Mouse (Mus musculus): ENCODE results near the gene Sds. TPM values are rescaled to one million over a fixed set of nuclear protein-coding genes. Genes with fewer than 3 reads are reported as not detected.

Sds gene
- polyA plus RNA-seq, 1 experiment from 2014 or later: not detected

DNA sequence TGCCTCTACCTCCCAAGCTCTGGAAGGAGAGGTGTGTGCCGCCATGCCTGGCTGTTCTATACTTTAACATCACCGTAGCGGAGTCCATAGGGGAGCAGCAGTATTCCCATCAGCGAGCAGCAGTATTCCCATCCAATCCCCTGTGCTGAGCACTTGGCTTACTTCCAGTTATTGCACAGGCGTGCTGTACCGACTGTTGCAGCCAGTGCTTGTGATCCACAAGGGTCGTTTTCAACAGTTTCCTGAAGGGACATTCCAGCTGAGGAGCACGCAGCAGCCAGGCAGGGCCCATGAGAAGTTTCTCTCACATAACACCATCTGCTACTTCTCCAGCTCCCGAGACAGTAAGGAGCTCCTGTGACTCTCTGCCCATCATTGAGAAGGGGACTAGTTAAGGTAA, 30.2 kb downstream of the Sds start:
- H3K27ac ChIP-seq: no peak overlapping the region
- no peaks in the 10 kb centered on the region for H3K9me3 ChIP-seq
- ATAC-seq (ENCODE audit: insufficient number of reproducible peaks, insufficient read depth, low FRiP score, low TSS enrichment, low read depth): no peak
- no peak overlapping the region for H3K4me3 ChIP-seq
- peaks cover 30% of the 10 kb centered on the region for H3K4me1 ChIP-seq
- H3K27me3 ChIP-seq: no peaks in the 10 kb centered on the region
- no peak overlapping the region for H3K9ac ChIP-seq
- no peaks in the 10 kb centered on the region for H3K36me3 ChIP-seq
- 60% methylated on average over 9 of the region's 9 CpGs for WGBS
- H3K4me2 ChIP-seq: no peak overlapping the region

DNA sequence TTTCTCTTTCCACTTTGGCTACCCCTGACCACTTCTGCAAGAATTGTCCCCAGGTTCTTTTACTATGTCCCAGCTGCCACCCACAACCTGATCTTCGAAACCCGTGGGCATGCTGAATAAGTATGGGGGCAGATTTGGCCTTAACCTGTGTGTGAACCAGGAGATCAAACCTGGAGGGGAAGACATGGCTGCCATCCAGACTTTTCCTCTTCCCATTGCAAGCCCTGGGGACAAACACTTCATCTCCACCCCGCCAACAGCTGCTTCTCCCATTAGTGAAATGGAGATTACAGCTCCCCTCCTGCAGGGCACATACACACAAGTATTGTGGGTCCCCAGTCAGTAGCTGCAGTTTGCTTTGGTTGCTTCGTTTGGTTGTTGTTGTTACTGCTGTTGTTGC, 31.0 kb downstream of the Sds start:
- ATAC-seq (ENCODE audit: insufficient number of reproducible peaks, insufficient read depth, low FRiP score, low TSS enrichment, low read depth): no peak
- Histone ChIP-seq H3K9me3 (no peaks in the 10 kb centered on the region), H3K9ac (no peak overlapping the region), H3K27me3 (peaks cover 4% of the 10 kb centered on the region; the same call in 1 of the 2 replicates), H3K4me3 (no peak overlapping the region), H3K4me2 (no peak overlapping the region), H3K4me1 (peaks cover 27% of the 10 kb centered on the region), H3K27ac (no peak overlapping the region), H3K36me3 (no peaks in the 10 kb centered on the region)
- 51% methylated on average over 4 of the region's 4 CpGs for WGBS

DNA sequence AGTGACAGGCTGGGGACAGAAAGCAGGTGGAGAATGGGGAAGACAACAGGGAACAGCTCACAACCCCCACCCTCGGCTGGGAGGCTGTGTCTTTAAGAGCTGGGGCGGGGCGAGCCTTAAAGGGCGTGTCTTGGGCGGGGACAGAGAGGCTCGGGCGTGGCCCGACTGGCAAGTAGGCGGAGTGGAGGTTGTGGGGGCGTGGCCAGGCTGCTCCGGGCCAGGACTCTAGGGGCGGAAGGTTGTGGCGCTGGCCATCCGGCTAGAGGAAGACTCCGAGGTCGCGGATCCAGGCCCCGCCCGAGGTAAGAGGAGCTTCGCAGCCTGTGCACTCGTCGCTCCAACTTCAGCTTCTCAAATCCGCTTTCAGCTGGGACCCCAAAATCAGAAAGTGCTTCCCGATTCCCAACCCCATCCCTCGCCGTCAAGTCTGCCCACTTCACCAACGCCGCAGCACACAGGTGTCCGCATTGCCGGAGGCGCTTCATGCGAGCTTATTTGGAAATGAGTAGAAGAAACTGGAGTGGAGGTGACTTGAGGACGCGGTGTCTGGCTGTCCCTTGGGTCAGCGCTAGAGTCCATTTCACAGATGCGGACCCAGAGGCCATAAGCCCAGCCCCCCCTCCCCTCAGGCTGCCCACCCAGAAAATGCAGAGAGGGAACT, 34.8 kb downstream of the Sds start, which contains the start of gene Slc8b1:
Gene Slc8b1 (plus strand): TSS at position 187 of the 661 bp plus-strand sequence.
- H3K27ac ChIP-seq: no peak within 1 kb of the TSS
- peak within 1 kb of the TSS; percentile 78 for H3K4me2 ChIP-seq
- H3K27me3 ChIP-seq: peaks cover 4% of the 10 kb centered on the region; the same call in 1 of the 2 replicates
- peak within 1 kb of the TSS; percentile 56 for H3K4me3 ChIP-seq
- peak; percentile 73 for ATAC-seq (ENCODE audit: insufficient number of reproducible peaks, insufficient read depth, low FRiP score, low TSS enrichment, low read depth)
- H3K36me3 ChIP-seq: no peaks in the 10 kb centered on the region
- peak within 1 kb of the TSS; percentile 65 for H3K9ac ChIP-seq
- 0% methylated on average over 36 of the region's 36 CpGs for WGBS
- H3K9me3 ChIP-seq: no peaks in the 10 kb centered on the region
- H3K4me1 ChIP-seq: peaks cover 43% of the 10 kb centered on the region

DNA sequence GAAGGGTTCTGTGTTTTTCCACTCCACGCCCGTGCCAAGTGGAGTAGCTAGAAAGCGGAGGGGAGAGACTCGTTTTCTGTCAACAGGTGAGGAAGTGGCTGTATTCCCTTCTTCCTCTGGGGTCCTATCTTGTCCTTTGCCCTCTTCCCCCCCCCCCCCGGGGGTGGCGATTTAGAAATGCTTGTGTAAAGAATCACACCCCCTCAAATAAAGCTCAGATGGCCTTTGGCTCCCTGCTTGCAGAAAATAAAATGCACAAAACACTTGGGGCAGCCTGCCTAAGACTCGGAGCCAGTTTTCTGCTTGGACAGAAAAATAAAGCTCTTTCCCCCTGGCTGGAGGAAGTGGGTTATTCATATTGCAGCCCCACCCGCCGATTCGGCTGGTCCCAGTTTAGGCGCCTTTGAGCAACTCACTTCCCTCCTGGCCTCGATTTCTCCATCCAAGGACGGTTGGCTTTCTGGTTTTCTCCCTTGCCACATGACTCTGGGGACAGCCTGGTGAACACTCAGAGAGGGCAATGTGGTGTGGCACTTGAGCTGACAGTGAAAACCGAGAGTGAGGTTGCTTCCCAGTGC, 35.4 kb downstream of the Sds start:
- H3K9me3 ChIP-seq: no peaks in the 10 kb centered on the region
- no peaks in the 10 kb centered on the region for H3K36me3 ChIP-seq
- peak overlapping the region; percentile 65; the same call in 1 of the 2 replicates for H3K9ac ChIP-seq
- no peak overlapping the region for H3K27ac ChIP-seq
- WGBS: 31% methylated on average over 14 of the region's 14 CpGs
- peak overlapping the region; percentile 78 for H3K4me2 ChIP-seq
- peak overlapping the region; percentile 56 for H3K4me3 ChIP-seq
- ATAC-seq (ENCODE audit: insufficient number of reproducible peaks, insufficient read depth, low FRiP score, low TSS enrichment, low read depth): no peak
- peaks cover 49% of the 10 kb centered on the region for H3K4me1 ChIP-seq
- peaks cover 4% of the 10 kb centered on the region; the same call in 1 of the 2 replicates for H3K27me3 ChIP-seq

DNA sequence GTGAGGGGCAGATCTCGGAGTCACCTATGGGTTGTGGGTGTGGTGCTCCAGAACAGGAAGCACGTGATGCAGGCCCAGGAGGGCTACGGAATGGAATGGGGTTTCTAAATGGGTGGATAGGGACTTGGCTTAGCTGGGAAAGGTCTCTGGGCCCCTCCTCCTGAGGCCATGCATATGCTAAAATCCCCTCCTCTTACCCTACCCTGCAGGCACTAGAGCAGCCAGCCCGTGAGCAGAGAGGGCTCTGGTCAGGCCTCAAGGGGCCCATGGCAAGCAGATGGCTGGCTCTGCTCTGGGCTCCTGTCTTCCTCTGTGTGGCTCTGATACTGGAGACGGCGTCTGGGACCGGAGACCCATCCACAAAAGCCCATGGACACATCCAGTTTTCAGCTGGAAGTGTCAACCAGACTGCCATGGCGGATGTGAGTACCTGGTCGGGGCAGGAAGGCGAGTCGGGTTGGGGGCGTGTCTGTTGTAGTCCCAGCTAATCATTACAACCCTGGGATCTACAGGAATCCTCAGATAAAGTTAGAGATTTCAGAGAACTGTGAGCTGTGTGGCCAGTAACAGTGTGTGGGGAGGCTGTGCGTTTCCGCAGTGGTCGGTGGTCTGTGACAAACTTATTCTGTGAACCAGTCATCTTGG, 36.7 kb downstream of the Sds start:
- Histone ChIP-seq H3K27me3 (peaks cover 4% of the 10 kb centered on the region; the same call in 1 of the 2 replicates), H3K27ac (0 out of 2 replicates have a peak overlapping the region, but pooled peaks have one; percentile 7), H3K9me3 (no peaks in the 10 kb centered on the region), H3K4me3 (no peak overlapping the region), H3K4me2 (no peak overlapping the region), H3K36me3 (no peaks in the 10 kb centered on the region), H3K9ac (no peak overlapping the region), H3K4me1 (peaks cover 55% of the 10 kb centered on the region)
- ATAC-seq (ENCODE audit: insufficient number of reproducible peaks, insufficient read depth, low FRiP score, low TSS enrichment, low read depth): no peak
- WGBS: 39% methylated on average over 15 of the region's 15 CpGs

DNA sequence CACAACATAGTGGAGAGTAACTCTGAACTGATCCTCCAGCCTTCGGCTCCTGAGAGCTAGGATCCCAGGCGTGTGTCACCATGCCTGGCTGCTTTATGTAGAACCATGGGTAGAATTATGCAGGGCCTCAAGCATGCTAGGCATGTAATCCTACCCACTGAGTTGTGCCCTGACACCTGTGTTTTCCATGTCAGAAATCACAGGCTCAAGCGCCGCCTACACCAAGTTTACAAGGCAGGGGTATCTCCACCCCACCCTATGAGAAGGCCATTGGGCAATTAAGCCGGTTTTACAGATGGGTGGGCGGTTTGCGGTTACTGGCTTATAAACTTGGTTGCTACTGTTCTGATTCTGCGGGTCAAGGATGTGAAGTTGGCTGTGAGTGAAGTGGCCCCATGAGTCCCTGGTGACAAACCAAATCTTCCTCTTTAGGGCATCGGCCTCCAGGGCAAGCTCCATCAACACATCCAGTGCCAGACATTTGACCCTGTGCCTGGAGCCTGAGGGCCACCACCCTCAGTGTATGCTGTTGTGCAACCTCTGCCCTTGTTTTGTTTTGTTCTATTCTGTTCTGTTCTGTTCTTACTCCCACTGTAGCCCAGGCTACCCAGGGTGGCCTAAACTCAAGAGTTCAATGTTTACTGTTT, 37.8 kb downstream of the Sds start:
- 82% methylated on average over 9 of the region's 9 CpGs for WGBS
- ATAC-seq (ENCODE audit: insufficient number of reproducible peaks, insufficient read depth, low FRiP score, low TSS enrichment, low read depth): no peak
- Histone ChIP-seq H3K4me2 (no peak overlapping the region), H3K4me3 (no peak overlapping the region), H3K27ac (peak overlapping the region; percentile 72; the same call in 1 of the 2 replicates), H3K27me3 (peaks cover 4% of the 10 kb centered on the region; the same call in 1 of the 2 replicates), H3K36me3 (no peaks in the 10 kb centered on the region), H3K9ac (no peak overlapping the region), H3K4me1 (peaks cover 55% of the 10 kb centered on the region), H3K9me3 (no peaks in the 10 kb centered on the region)

DNA sequence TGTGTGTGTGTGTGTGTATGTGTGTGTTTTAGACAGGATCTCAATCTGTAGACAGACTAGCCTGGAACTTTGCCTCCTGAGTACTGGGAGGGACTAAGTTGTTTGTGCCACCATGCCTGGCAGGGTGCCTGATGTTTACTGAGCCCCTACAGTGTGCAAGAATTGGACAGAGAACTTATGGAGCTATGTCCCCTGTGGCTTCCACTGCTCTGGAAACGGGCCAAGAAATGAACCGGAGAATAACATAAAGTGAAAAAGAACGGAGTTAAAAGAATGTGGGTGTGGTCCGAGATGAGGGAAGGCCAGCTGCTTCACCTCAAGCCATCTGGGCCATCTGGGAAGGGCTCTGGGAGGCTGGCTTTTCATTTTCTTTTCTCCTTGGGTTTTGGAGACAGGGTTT, 38.4 kb downstream of the Sds start:
- no peak overlapping the region for H3K4me3 ChIP-seq
- H3K4me2 ChIP-seq: no peak overlapping the region
- no peaks in the 10 kb centered on the region for H3K9me3 ChIP-seq
- H3K27ac ChIP-seq: peak overlapping the region; percentile 72; the same call in 1 of the 2 replicates
- no peak for ATAC-seq (ENCODE audit: insufficient number of reproducible peaks, insufficient read depth, low FRiP score, low TSS enrichment, low read depth)
- no peak overlapping the region for H3K9ac ChIP-seq
- peaks cover 55% of the 10 kb centered on the region for H3K4me1 ChIP-seq
- peaks cover 4% of the 10 kb centered on the region; the same call in 1 of the 2 replicates for H3K27me3 ChIP-seq
- H3K36me3 ChIP-seq: no peaks in the 10 kb centered on the region
- WGBS: 11% methylated on average over 4 of the region's 4 CpGs

DNA sequence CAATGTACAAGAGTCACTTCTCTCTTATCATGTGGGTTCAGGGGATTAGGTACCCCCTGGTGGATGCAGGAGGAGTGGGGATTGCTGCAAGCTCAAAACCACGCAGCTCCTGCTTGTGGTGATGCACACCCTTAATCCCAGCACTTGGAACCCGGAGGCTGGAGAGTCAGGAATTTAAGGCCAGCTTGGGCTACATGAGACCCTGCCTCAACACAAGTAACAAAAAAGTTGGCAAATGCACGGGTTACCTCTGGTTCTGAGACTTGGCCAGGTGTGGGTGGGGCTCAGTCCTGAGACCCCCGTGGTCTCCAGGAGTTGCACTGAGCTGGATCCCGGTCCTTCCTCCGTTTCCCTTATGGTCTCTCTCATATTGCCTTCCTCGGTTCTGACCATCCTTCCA, 39.1 kb downstream of the Sds start:
- no peak for ATAC-seq (ENCODE audit: insufficient number of reproducible peaks, insufficient read depth, low FRiP score, low TSS enrichment, low read depth)
- no peak overlapping the region for H3K4me2 ChIP-seq
- peaks cover 4% of the 10 kb centered on the region; the same call in 1 of the 2 replicates for H3K27me3 ChIP-seq
- H3K27ac ChIP-seq: peak overlapping the region; percentile 72; the same call in 1 of the 2 replicates
- H3K36me3 ChIP-seq: no peaks in the 10 kb centered on the region
- H3K4me3 ChIP-seq: no peak overlapping the region
- 69% methylated on average over 7 of the region's 7 CpGs for WGBS
- H3K9ac ChIP-seq: no peak overlapping the region
- peaks cover 51% of the 10 kb centered on the region for H3K4me1 ChIP-seq
- H3K9me3 ChIP-seq: no peaks in the 10 kb centered on the region

DNA sequence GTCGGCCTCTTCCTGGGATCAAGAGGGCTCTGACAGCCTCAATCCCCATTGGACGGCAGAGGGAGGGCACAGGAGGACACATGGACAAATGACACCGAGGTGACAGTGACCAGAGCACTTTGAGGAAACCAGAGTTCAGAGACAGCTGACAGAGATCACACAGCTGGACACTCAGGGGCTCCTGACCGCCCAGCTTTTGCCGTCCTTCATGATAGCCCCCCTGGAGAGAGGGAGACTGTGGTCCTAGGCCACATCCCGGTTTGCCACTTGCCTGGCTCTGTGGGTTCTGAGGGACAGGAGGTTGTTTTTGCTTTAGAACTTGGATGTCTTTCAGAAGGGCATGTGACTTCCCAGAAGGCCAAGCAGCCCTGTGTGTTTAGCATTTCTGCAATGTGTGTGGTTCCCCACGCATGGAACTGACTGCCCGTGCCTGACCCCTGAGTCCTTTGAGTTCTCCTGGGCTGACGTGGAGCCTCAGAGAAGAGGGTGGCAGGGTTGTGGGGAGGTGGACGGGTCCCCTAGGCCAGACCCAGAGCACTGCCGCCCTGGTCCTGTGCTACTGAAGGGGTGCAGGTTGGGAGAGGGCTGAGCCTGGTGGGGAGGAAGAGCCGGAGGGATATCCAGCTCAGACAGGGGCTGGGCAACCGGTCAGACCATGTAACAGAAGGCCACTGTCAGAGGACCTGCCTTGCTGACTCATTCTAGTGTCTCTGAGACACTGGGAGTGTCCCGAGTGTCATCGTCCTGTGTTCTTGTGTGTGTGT, 40.1 kb downstream of the Sds start:
- Histone ChIP-seq H3K9ac (no peak overlapping the region), H3K4me2 (no peak overlapping the region), H3K27ac (no peak overlapping the region), H3K36me3 (no peaks in the 10 kb centered on the region), H3K4me1 (peaks cover 48% of the 10 kb centered on the region), H3K27me3 (peaks cover 4% of the 10 kb centered on the region; the same call in 1 of the 2 replicates), H3K9me3 (no peaks in the 10 kb centered on the region), H3K4me3 (no peak overlapping the region)
- no peak for ATAC-seq (ENCODE audit: insufficient number of reproducible peaks, insufficient read depth, low FRiP score, low TSS enrichment, low read depth)
- WGBS: 53% methylated on average over 15 of the region's 15 CpGs

DNA sequence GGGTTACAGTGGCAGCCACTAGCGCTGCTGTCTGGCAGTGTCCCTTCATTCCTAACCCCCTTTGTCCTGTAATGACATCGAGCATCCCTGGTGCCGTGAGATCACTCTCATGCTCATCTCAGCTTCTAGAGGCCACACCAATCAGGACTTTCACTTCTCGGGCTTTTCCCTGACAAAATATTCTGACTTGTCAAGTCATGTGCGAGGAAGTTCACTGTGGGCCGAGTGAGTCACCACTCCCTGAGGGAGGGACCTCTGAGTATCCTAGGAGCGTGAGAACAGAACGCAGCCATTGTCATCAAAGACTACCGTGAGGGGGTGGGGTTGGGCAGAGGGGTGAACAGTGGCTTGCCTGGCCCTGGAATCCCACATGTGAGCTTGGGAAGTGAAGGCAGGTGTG, 41.2 kb downstream of the Sds start:
- H3K4me1 ChIP-seq: peaks cover 41% of the 10 kb centered on the region
- H3K9ac ChIP-seq: no peak overlapping the region
- 47% methylated on average over 9 of the region's 9 CpGs for WGBS
- no peak overlapping the region for H3K4me3 ChIP-seq
- H3K9me3 ChIP-seq: no peaks in the 10 kb centered on the region
- 0 out of 2 replicates have a peak, but pooled peaks cover 7% of the 10 kb centered on the region for H3K36me3 ChIP-seq
- H3K27me3 ChIP-seq: no peaks in the 10 kb centered on the region
- H3K27ac ChIP-seq: no peak overlapping the region
- H3K4me2 ChIP-seq: no peak overlapping the region
- ATAC-seq (ENCODE audit: insufficient number of reproducible peaks, insufficient read depth, low FRiP score, low TSS enrichment, low read depth): no peak

DNA sequence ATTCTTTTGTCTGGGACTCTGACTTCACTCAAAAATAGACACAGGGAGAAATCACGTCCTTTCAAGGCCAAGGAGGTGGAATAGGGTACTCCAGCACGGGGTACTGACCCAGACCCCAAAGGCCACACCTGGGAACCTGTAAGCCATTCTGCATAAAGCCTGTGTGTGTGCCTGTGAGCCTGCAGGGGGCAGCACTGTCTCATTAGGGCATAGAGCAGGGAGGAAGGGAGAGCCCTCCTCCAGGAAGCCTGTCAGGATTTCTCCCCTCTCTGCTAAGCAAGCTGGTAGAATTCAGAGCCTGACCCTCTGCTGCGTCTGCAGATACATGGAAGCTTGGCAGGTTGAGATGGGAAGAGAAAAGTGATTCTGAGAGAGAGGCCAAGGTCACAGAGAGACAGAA, 46.3 kb downstream of the Sds start:
- Histone ChIP-seq H3K9me3 (no peaks in the 10 kb centered on the region), H3K27me3 (no peaks in the 10 kb centered on the region), H3K27ac (no peak overlapping the region), H3K9ac (no peak overlapping the region), H3K36me3 (peaks cover 13% of the 10 kb centered on the region; the same call in 1 of the 2 replicates), H3K4me1 (peaks cover under 1% of the 10 kb centered on the region; the same call in 1 of the 2 replicates), H3K4me2 (no peak overlapping the region), H3K4me3 (no peak overlapping the region)
- WGBS: 80% methylated on average over 3 of the region's 3 CpGs
- no peak for ATAC-seq (ENCODE audit: insufficient number of reproducible peaks, insufficient read depth, low FRiP score, low TSS enrichment, low read depth)
